Mouse (Mus musculus) small intestine, adult 2 months (tissue): Measurements from ENCODE around the gene Zfp740.
"Not testable (repeated sequence)": the region's sequence is repeated elsewhere in the genome, so short reads cannot be mapped to it uniquely, and the experiment has no call there.

Experiments used
- CTCF ChIP-seq: fragments of 200-500 bp; IDR thresholded peaks from 2 replicates; pipeline ENCODE4 v1.5.1; 2012; ENCODE audit warnings: low read depth, mild to moderate bottlenecking, control low read depth, inconsistent platforms, low read length, moderate library complexity, mixed read lengths; ENCODE audit not compliant: insufficient replicate concordance, insufficient read length; ENCODE audit errors: extremely low read depth
- POLR2A ChIP-seq: fragments of 200-500 bp; IDR thresholded peaks from 2 replicates; pipeline ENCODE4 v1.6.1; 2012; ENCODE audit warnings: low read depth, mild to moderate bottlenecking, control low read depth, inconsistent platforms, low read length, moderate library complexity

- TF ChIP-seq CTCF, POLR2A: not testable (repeated sequence)
Measured at GRCm38 (mm10) chr15:102155006-102155405, 48.0 kb upstream of the Zfp740 start.
